Mouse (Mus musculus) embryonic facial prominence, embryonic 14.5 days (tissue): Measurements from ENCODE around the gene Atxn1. TPM values are rescaled to one million over a fixed set of nuclear protein-coding genes. Genes with fewer than 3 reads are reported as not detected.

Experiments
- ATAC-seq: fragments of 200-750 bp; cut with Nextera tagmentation; 2 replicates; pipeline ENCODE4 v1.8.0; 2017; ENCODE audit warnings: low read depth, moderate number of reproducible peaks, moderate TSS enrichment
- DNase-seq: peaks from one replicate; pipeline ENCODE4 v3.0.0-alpha.2; 2015; ENCODE audit warnings: low spot score
- H3K27ac ChIP-seq: fragments of 300-500 bp; sonication (generic); replicated peaks from 2 replicates; pipeline ENCODE4 v1.5.1; 2014; ENCODE audit warnings: low read depth, mild to moderate bottlenecking, low read length, moderate library complexity
- H3K27me3 ChIP-seq: fragments of 300-500 bp; sonication (generic); replicated peaks from 2 replicates; pipeline ENCODE4 v1.6.1; 2014; ENCODE audit warnings: low read length; ENCODE audit not compliant: control insufficient read depth, insufficient read depth
- H3K36me3 ChIP-seq: fragments of 300-500 bp; sonication (generic); 2 replicates; pipeline ENCODE4 v1.6.1; 2014; ENCODE audit warnings: low read length, mixed read lengths; ENCODE audit not compliant: control insufficient read depth, insufficient read depth
- H3K4me1 ChIP-seq: fragments of 300-500 bp; sonication (generic); 2 replicates; pipeline ENCODE4 v1.6.1; 2014; ENCODE audit warnings: antibody characterized with exemption, low read length; ENCODE audit not compliant: control insufficient read depth, insufficient read depth
- H3K4me2 ChIP-seq: fragments of 300-500 bp; sonication (generic); 2 replicates; pipeline ENCODE4 v1.6.1; 2014; ENCODE audit warnings: low read depth, mild to moderate bottlenecking, low read length, moderate library complexity, mixed read lengths
- H3K4me3 ChIP-seq: fragments of 300-500 bp; sonication (generic); 2 replicates; pipeline ENCODE4 v1.5.1; 2014; ENCODE audit warnings: low read depth, mild to moderate bottlenecking, low read length
- H3K9ac ChIP-seq: fragments of 300-500 bp; sonication (generic); 2 replicates; pipeline ENCODE4 v1.6.1; 2014; ENCODE audit warnings: low read depth, mild to moderate bottlenecking, low read length, moderate library complexity, mixed read lengths
- H3K9me3 ChIP-seq: fragments of 300-500 bp; sonication (generic); 2 replicates; pipeline ENCODE4 v1.6.1; 2016; ENCODE audit warnings: low read length; ENCODE audit not compliant: control insufficient read depth
- WGBS: fragments of 180-500 bp; shearing (Covaris S2); extraction: QIAGEN DNeasy Blood & Tissue Kit; methylation state at CpG from one replicate; pipeline ENCODE4 v1.1.7; 2014; 5-methylcytosine and 5-hydroxymethylcytosine counted together
- polyA plus RNA-seq: library from polyadenylated mRNA; unstranded; fragments of >200 nt; fragmentation: Nextera tagmentation; extraction: Ambion mirVana; gene quantifications from 2 replicates; pipeline ENCODE4 v1.2.1, GENCODE M21; 2014

The Atxn1 gene
- polyA plus RNA-seq, 1 experiment from 2014 or later: 3.6 TPM

DNA sequence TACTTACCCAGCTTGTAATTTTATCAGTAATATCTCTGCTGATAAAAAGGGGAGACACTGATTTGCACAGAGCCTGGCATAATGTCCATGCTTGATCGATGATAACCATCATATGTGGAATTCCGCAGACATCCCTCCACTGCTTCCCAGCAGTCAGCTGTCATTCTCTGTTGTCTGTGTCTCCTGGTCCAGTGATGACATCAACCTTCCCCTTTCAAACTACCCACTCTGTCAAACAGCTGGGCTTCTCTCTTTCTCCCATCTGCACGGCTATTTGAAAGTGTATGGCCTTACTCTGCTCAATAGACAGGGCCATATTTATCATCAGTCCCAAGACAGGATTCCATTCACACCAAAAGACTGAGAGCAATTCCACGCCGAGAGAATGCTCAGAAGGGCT, 387.4 kb downstream of the Atxn1 start:
- Histone ChIP-seq H3K27me3 (no peaks in the 10 kb centered on the region), H3K27ac (no peak overlapping the region), H3K9ac (no peak overlapping the region), H3K9me3 (no peaks in the 10 kb centered on the region), H3K4me3 (no peak overlapping the region), H3K4me2 (no peak overlapping the region), H3K36me3 (no peaks in the 10 kb centered on the region), H3K4me1 (peaks cover 12% of the 10 kb centered on the region; the same call in 1 of the 2 replicates)
- DNase-seq (no peak), ATAC-seq (no peak)
- 65% methylated on average over 5 of the region's 5 CpGs for WGBS

DNA sequence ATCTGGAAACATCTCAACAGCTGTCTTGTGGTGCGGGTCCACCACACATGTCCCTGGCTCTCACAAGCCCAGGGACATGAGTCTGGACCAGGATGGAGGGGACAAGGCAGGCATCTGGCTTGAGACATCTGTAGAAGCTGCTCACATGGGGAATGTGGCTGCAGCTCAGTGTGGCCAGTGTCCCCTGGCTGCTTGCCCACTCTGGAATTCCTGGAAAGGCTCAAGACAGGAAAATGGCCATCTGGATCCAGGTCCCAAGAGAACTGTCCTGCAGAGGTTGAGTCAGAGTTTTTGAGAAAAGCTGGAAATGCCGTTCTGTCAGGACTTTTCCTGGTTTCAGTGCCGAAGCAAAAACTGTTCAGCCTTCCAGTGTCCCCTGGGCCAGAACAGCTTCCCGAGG, 388.6 kb downstream of the Atxn1 start:
- Histone ChIP-seq H3K9ac (no peak overlapping the region), H3K9me3 (no peaks in the 10 kb centered on the region), H3K27me3 (no peaks in the 10 kb centered on the region), H3K4me3 (no peak overlapping the region), H3K4me1 (peaks cover 12% of the 10 kb centered on the region; the same call in 1 of the 2 replicates), H3K36me3 (no peaks in the 10 kb centered on the region), H3K4me2 (no peak overlapping the region), H3K27ac (no peak overlapping the region)
- DNase-seq (peak; percentile 73), ATAC-seq (0 out of 2 replicates have a peak, but pooled peaks have one; percentile 11)
- 57% methylated on average over 4 of the region's 4 CpGs for WGBS

DNA sequence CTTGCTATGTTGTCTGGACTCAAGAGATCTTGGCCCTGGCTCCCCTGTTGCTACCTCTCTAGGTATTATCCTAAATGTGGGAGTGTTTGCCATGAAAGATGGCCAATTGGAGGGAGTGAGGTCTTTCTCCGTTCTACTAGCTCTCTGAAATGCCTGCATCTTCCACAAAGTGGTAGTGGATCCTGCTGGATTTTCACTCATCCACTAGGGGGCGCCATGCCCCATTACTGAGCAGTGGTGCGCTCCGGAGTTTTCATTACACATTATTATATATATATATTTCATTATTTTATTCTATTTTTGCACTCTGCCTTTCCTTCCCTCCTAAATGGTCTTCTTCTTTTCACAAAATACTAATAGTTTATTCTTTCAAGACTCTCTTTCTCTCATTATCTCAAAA, 392.0 kb downstream of the Atxn1 start:
- DNase-seq: peak; percentile 50

DNA sequence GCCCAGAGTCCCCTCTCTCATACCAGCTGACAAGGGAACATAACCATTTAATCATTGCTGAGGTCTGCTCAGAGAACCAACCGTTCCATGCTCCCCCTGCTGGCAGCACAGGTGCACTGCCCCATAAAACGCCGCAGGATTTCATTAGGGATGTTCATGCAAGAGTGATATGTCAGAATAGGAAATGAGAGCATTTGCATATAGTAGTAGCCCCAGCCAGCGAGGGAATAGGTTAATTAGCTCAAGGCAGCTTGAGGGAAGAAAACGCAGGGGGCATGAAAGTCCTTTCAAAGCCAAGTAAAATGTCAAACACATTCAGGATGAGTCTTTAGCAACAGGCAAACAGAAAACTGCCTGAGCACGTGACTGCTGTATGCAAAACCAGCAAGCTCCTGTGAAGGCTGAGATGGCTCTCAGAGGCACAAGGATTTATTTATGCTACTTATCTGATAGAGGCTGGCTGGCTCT, 393.0 kb downstream of the Atxn1 start:
- Histone ChIP-seq H3K27ac (no peak overlapping the region), H3K27me3 (no peaks in the 10 kb centered on the region), H3K9me3 (no peaks in the 10 kb centered on the region), H3K4me3 (no peak overlapping the region), H3K9ac (no peak overlapping the region), H3K4me2 (no peak overlapping the region), H3K36me3 (0 out of 2 replicates have a peak, but pooled peaks cover 2% of the 10 kb centered on the region), H3K4me1 (peaks cover 9% of the 10 kb centered on the region; the same call in 1 of the 2 replicates)
- ATAC-seq: no peak
- peak; percentile 73 for DNase-seq
- 0% methylated on average over 6 of the region's 6 CpGs for WGBS

More for the DNA sequence above, 392.0 kb downstream of the Atxn1 start:
- Histone ChIP-seq H3K9ac (no peak overlapping the region), H3K4me3 (no peak overlapping the region), H3K27me3 (no peaks in the 10 kb centered on the region), H3K4me2 (no peak overlapping the region), H3K36me3 (no peaks in the 10 kb centered on the region), H3K27ac (no peak overlapping the region), H3K9me3 (no peaks in the 10 kb centered on the region), H3K4me1 (peaks cover 9% of the 10 kb centered on the region; the same call in 1 of the 2 replicates)
- 27% methylated on average over 4 of the region's 4 CpGs for WGBS
- ATAC-seq: no peak

DNA sequence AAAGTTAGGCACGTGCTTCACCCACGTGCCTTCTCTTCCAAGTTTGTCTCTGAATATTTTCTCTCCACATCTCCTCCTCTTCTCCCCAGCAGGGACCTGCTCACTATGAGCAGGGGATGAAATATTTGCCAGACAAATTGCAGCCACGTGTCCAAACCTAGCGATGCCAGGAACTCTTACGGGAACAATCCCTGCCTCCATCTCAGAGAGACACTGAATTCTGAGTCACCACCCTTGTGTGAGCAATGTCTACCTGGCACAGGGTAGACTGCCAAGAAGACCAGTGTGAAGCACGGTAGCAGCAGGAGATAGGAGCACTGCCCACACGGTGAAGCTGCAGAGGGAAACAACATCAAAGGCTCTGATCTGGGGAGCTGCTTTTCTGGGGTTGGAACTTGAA, 394.9 kb downstream of the Atxn1 start:
- H3K4me1 ChIP-seq: no peaks in the 10 kb centered on the region; the same call in 1 of the 2 replicates
- H3K4me2 ChIP-seq: no peak overlapping the region
- H3K27ac ChIP-seq: no peak overlapping the region
- no peak overlapping the region for H3K4me3 ChIP-seq
- H3K9ac ChIP-seq: no peak overlapping the region
- 56% methylated on average over 7 of the region's 7 CpGs for WGBS
- ATAC-seq (no peak), DNase-seq (no peak)
- H3K9me3 ChIP-seq: no peaks in the 10 kb centered on the region
- H3K36me3 ChIP-seq: 0 out of 2 replicates have a peak, but pooled peaks cover 8% of the 10 kb centered on the region
- no peaks in the 10 kb centered on the region for H3K27me3 ChIP-seq

DNA sequence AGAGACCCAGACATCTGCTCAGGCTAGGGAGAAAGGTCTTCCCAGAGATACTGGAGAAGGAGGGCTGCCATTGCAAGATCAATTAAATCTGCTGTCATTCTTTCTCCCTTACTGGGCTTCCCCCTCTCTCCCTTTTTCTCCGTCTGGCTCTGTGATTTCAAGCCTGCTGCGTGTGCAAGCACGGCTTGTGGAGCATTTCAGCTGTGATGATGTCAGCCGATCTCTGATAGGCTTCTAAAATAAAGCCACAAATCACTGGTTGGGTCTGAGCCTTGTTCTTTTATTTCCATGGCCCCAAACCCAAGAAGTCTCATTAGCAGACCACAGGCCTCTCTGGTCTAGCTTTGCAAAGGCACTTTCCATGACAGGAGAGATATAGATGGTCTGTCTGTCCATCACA, 399.9 kb downstream of the Atxn1 start:
- H3K4me1 ChIP-seq: no peaks in the 10 kb centered on the region; the same call in 1 of the 2 replicates
- DNase-seq: peak; percentile 70
- H3K9ac ChIP-seq: no peak overlapping the region
- H3K27ac ChIP-seq: no peak overlapping the region
- no peaks in the 10 kb centered on the region for H3K27me3 ChIP-seq
- H3K36me3 ChIP-seq: 0 out of 2 replicates have a peak, but pooled peaks cover 8% of the 10 kb centered on the region
- WGBS: 44% methylated on average over 4 of the region's 4 CpGs
- no peak for ATAC-seq
- H3K4me2 ChIP-seq: no peak overlapping the region
- no peak overlapping the region for H3K4me3 ChIP-seq
- H3K9me3 ChIP-seq: no peaks in the 10 kb centered on the region

DNA sequence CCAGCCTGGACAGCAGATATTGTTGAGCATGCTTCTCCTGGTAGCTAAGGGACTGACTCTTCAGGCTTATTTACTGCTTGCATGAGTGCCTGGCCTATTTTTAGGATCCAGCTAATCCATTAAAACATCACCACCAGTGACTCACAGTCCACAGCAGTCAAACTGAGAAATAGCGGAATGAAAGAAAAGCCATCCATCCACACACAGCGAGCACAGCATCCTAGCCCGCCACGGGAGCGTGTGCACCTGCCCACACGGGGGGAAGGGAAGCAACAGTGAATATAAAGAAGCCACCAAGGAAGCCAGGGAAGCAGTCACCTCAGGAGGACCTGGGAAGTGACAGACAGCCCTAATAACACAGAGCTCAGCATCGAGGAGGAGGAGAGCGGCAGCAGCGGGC, 402.8 kb downstream of the Atxn1 start:
- no peaks in the 10 kb centered on the region; the same call in 1 of the 2 replicates for H3K4me1 ChIP-seq
- 83% methylated on average over 9 of the region's 9 CpGs for WGBS
- no peaks in the 10 kb centered on the region for H3K9me3 ChIP-seq
- H3K4me3 ChIP-seq: no peak overlapping the region
- H3K9ac ChIP-seq: no peak overlapping the region
- H3K27ac ChIP-seq: no peak overlapping the region
- ATAC-seq (no peak), DNase-seq (no peak)
- H3K27me3 ChIP-seq: no peaks in the 10 kb centered on the region
- 0 out of 2 replicates have a peak, but pooled peaks cover 7% of the 10 kb centered on the region for H3K36me3 ChIP-seq
- H3K4me2 ChIP-seq: no peak overlapping the region

DNA sequence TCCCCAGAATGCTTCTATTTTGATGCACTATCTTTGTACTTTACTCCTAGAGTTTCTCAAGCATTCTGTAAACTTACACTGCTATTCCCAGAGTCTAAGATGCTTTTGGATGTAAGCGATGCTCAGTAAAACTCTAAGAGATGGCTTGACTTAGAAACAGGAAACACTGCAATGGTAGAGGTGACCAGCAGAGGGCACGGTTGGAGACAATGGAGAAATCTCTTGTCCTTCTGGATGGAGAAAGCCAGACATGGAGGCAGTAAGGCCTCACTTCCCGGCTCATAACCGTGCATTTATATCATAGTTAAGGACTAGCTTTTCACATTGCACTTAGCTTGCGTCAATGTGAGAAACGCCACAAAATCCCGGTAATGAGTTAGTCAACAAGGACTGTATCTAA, 404.3 kb downstream of the Atxn1 start:
- no peak overlapping the region for H3K27ac ChIP-seq
- H3K27me3 ChIP-seq: no peaks in the 10 kb centered on the region
- no peak overlapping the region for H3K4me2 ChIP-seq
- H3K9me3 ChIP-seq: no peaks in the 10 kb centered on the region
- H3K36me3 ChIP-seq: no peaks in the 10 kb centered on the region
- H3K9ac ChIP-seq: no peak overlapping the region
- no peak for ATAC-seq
- WGBS: 66% methylated on average over 7 of the region's 7 CpGs
- H3K4me3 ChIP-seq: no peak overlapping the region
- H3K4me1 ChIP-seq: no peaks in the 10 kb centered on the region; the same call in 1 of the 2 replicates
- no peak for DNase-seq

DNA sequence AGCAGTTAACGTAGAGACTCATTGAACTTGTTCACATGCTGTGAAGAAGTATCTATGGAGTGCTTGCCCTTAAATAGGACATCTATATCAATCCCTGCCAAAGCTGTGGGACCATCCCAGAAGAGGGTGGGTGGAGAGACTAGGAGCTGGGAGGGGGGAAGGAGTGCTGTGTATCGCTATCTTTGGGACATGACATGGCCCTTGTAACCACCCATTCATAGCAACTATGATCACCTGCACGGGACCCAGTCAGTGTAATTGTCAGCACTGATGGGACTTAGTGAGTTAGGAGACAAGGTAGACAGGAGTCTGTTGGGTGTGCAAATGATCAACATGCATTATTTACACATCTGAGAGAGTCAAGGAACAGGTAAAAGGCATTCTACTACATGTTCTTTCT, 405.6 kb downstream of the Atxn1 start:
- ATAC-seq: no peak
- no peaks in the 10 kb centered on the region for H3K36me3 ChIP-seq
- 87% methylated on average over 3 of the region's 3 CpGs for WGBS
- H3K9ac ChIP-seq: no peak overlapping the region
- H3K27me3 ChIP-seq: no peaks in the 10 kb centered on the region
- H3K27ac ChIP-seq: no peak overlapping the region
- no peaks in the 10 kb centered on the region for H3K9me3 ChIP-seq
- no peak for DNase-seq
- no peaks in the 10 kb centered on the region for H3K4me1 ChIP-seq
- no peak overlapping the region for H3K4me2 ChIP-seq
- no peak overlapping the region for H3K4me3 ChIP-seq
